ENCODE assay signal across 25 mouse cellular contexts in the genomic region with DNA sequence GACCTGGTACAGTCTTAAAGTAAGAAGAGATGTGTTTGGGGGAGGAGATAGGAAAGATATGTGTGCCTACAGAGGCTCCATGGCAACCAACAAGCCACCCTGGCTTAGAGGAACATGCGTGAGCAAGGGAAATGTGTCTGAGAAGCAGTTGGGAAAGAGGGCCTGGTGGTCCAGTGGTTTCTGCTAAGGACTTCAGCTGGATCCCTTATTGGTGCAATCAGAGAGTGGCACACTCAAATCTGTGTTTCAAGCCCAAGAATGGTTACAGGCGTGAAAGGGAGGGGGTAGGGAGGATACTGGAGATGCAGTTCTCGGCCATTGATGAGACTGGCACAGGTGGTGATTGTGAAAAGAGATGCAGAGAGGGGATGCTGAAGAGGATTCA. TPM values are rescaled to one million over a fixed set of nuclear protein-coding genes. Genes with fewer than 3 reads are reported as not detected.
"Had no signal": no experiment of that assay in that cellular context is flagged by ENCODE, and none has a peak within 500 bp of the region (broad histone marks: within the 10 kb centered on the region; RNA-seq: fewer than 3 reads in every experiment).

No protein-coding gene starts in this region.

- H3K36me3 ChIP-seq: limb, embryonic 10.5 days; limb, embryonic 12.5 days; limb, embryonic 13.5 days; limb, embryonic 15.5 days; liver, embryonic 12.5 days; liver, embryonic 13.5 days; liver, embryonic 15.5 days; lung, embryonic 15.5 days; midbrain, embryonic 10.5 days; midbrain, embryonic 12.5 days; midbrain, embryonic 13.5 days; midbrain, embryonic 15.5 days had no signal

- H3K4me3 ChIP-seq: limb, embryonic 10.5 days; limb, embryonic 12.5 days; limb, embryonic 13.5 days; limb, embryonic 15.5 days; liver, embryonic 12.5 days; liver, embryonic 13.5 days; liver, embryonic 15.5 days; lung, embryonic 15.5 days; megakaryocyte, embryonic 14.5 days; midbrain, embryonic 10.5 days; midbrain, embryonic 12.5 days; midbrain, embryonic 13.5 days; midbrain, embryonic 15.5 days had no signal

- H3K4me1 ChIP-seq: limb, embryonic 10.5 days; limb, embryonic 12.5 days; limb, embryonic 13.5 days; limb, embryonic 15.5 days; liver, embryonic 12.5 days; liver, embryonic 13.5 days; liver, embryonic 15.5 days; lung, embryonic 15.5 days; megakaryocyte, embryonic 14.5 days; midbrain, embryonic 10.5 days; midbrain, embryonic 12.5 days; midbrain, embryonic 13.5 days; midbrain, embryonic 15.5 days had no signal

- H3K9me3 ChIP-seq: limb, embryonic 10.5 days; limb, embryonic 12.5 days; limb, embryonic 13.5 days; limb, embryonic 15.5 days; liver, embryonic 12.5 days; liver, embryonic 15.5 days; lung, embryonic 15.5 days; midbrain, embryonic 10.5 days; midbrain, embryonic 12.5 days; midbrain, embryonic 13.5 days; midbrain, embryonic 15.5 days had no signal

- H3K27me3 ChIP-seq: limb, embryonic 12.5 days; limb, embryonic 13.5 days; limb, embryonic 15.5 days; liver, embryonic 12.5 days; liver, embryonic 13.5 days; liver, embryonic 15.5 days; lung, embryonic 15.5 days; midbrain, embryonic 12.5 days; midbrain, embryonic 13.5 days; midbrain, embryonic 15.5 days had no signal

- DNase-seq: liver, embryonic 13.5 days; midbrain, embryonic 14.5 days had no signal

- H3K4me2 ChIP-seq: limb, embryonic 12.5 days; limb, embryonic 13.5 days; limb, embryonic 15.5 days; liver, embryonic 11.5 days; liver, embryonic 12.5 days; liver, embryonic 13.5 days; liver, embryonic 15.5 days; lung, embryonic 14.5 days; lung, embryonic 15.5 days; midbrain, embryonic 11.5 days; midbrain, embryonic 12.5 days; midbrain, embryonic 13.5 days; midbrain, embryonic 15.5 days had no signal

- H3K27ac ChIP-seq: limb, embryonic 10.5 days; limb, embryonic 12.5 days; limb, embryonic 13.5 days; limb, embryonic 15.5 days; liver, embryonic 12.5 days; liver, embryonic 13.5 days; liver, embryonic 14.5 days; liver, embryonic 15.5 days; lung, embryonic 15.5 days; macrophage; midbrain, embryonic 10.5 days; midbrain, embryonic 12.5 days; midbrain, embryonic 13.5 days; midbrain, embryonic 15.5 days had no signal

RNA-seq across cellular contexts. Expression of gene Ky, which starts 27.1 kb away (rescaled TPM):
- total RNA-seq: megakaryocyte progenitor cell, adult 5-6 weeks; megakaryocyte, adult 5-6 weeks; megakaryocyte-erythroid progenitor cell, adult 5-6 weeks; monocyte, adult 5-6 weeks had no signal
- polyA plus RNA-seq: liver, adult 2 months; liver, embryonic 11.5 days; liver, embryonic 12.5 days; liver, embryonic 14.5 days; liver, postnatal 0 days; macrophage had no signal
